Mouse (Mus musculus): ENCODE measurements around the gene Otop2. TPM values are rescaled to one million over a fixed set of nuclear protein-coding genes. Genes with fewer than 3 reads are reported as not detected.

The Otop2 gene
- polyA plus RNA-seq, 1 experiment from 2014 or later: not detected

DNA sequence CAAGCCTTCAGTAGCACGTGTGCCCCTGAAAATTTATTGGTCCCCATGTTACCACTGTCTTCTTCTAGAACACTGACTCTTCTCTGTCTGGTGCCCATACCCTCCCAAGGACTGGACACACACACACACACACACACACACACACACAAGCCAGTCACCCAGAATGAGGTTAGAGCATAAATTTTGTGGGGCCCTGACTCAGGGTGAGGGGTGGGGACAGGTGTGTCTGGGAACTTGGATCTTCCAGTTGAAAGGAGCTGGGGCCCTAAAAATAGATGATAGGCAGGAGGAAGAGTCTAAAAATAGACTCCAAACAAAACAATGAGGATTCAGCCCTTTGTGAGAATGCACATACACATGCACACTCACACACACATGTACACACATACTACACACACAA is 1.8 kb downstream of the Otop2 start:
- 0 out of 2 replicates have a peak, but pooled peaks cover 6% of the 10 kb centered on the region for H3K4me1 ChIP-seq (replicated peaks)
- no peak overlapping the region for H3K4me2 ChIP-seq (replicated peaks)
- H3K36me3 ChIP-seq: no peaks in the 10 kb centered on the region
- H3K9ac ChIP-seq (replicated peaks): no peak overlapping the region
- WGBS: 72% methylated on average over 1 of the region's 1 CpGs
- no peak for ATAC-seq
- no peak overlapping the region for H3K4me3 ChIP-seq (replicated peaks)
- H3K27ac ChIP-seq: no peak overlapping the region
- no peaks in the 10 kb centered on the region for H3K9me3 ChIP-seq
- peaks cover 24% of the 10 kb centered on the region for H3K27me3 ChIP-seq

DNA sequence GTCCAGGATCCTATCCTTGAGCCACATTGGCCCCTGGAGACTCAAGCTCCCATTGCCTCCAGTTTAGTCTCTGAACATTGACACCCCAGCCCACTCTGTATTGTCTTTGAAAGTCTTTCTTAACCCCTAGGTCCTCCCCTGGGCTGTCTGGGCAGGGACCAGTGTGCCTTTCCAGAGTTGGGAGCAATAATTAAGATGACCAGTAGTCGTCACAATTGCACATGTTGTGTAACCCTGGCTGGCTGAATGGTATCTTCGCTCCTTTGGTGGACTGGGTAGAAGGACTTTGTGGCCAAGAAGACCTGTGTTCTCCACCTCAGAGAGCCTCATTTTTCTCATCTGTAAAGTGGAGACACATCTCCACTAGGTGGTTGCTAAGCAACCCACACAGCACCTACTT is 7.3 kb downstream of the Otop2 start:
- H3K9ac ChIP-seq (replicated peaks): no peak overlapping the region
- no peak overlapping the region for H3K27ac ChIP-seq
- WGBS: 45% methylated on average over 2 of the region's 2 CpGs
- H3K4me1 ChIP-seq (replicated peaks): peaks cover 12% of the 10 kb centered on the region
- no peaks in the 10 kb centered on the region for H3K36me3 ChIP-seq
- no peak overlapping the region for H3K4me2 ChIP-seq (replicated peaks)
- H3K9me3 ChIP-seq: no peaks in the 10 kb centered on the region
- ATAC-seq: no peak
- H3K4me3 ChIP-seq (replicated peaks): no peak overlapping the region
- peaks cover 71% of the 10 kb centered on the region for H3K27me3 ChIP-seq

GRCm38 (mm10) chr11:115317204-115317603 is 10.2 kb downstream of the Otop2 start:
- H3K36me3 ChIP-seq: no peaks in the 10 kb centered on the region
- H3K9ac ChIP-seq (replicated peaks): no peak overlapping the region
- peaks cover 98% of the 10 kb centered on the region for H3K27me3 ChIP-seq
- H3K4me3 ChIP-seq (replicated peaks): no peak overlapping the region
- H3K9me3 ChIP-seq: no peaks in the 10 kb centered on the region
- no peak overlapping the region for H3K4me2 ChIP-seq (replicated peaks)
- H3K4me1 ChIP-seq (replicated peaks): peaks cover 30% of the 10 kb centered on the region
- 64% methylated on average over 7 of the region's 7 CpGs for whole genome bisulfite sequencing
- no peak for ATAC-seq
- no peak overlapping the region for H3K27ac ChIP-seq

DNA sequence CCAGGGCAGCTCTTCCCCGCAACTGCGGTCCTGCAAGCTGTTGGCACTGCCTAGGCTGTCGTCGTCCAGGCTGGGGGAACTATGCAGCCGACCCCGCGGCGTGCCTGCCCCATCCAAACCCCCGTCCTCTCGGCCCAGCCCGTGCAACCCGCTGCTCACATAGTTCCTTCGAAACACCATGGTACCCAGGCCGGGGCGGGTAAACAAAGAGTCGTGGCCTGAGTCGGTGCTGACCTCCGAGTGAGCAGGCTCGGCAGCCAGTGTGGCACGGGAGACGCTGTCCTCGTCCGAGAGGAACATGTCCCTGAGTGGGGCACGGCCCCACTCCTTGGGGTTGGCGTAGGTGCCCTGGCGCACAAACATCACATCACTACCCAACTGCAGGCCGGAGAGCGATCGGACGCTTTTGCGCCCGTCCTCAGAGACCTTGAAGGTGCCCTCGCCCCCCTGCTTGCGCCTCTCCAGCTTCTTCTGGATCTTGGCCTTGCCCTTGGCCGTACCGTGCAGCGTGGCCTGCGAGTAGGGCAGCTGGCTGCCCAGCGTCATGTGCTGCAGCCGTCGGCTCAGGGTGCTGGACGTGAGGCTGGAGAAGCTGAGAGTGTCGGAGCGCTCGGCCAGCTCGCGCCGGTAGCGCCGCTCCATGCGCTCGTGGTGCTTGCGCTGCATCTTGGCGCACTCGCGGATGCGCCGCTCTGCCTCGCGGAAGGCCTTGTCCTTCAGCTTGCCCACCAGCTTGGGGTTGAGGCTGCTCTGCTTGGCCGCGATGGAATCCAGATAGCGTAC is 11.5 kb downstream of the Otop2 start:
- Histone ChIP-seq H3K4me1 (replicated peaks) (peaks cover 38% of the 10 kb centered on the region), H3K4me2 (replicated peaks) (peak overlapping the region; percentile 3), H3K36me3 (no peaks in the 10 kb centered on the region), H3K9me3 (no peaks in the 10 kb centered on the region), H3K9ac (replicated peaks) (no peak overlapping the region), H3K4me3 (replicated peaks) (peak overlapping the region; percentile 7), H3K27me3 (peaks cover 98% of the 10 kb centered on the region), H3K27ac (no peak overlapping the region)
- no peak for ATAC-seq
- WGBS: 4% methylated on average over 63 of the region's 63 CpGs

GRCm38 (mm10) chr11:115319704-115320383 is 12.9 kb downstream of the Otop2 start:
- no peak overlapping the region for H3K27ac ChIP-seq
- H3K36me3 ChIP-seq: no peaks in the 10 kb centered on the region
- H3K4me1 ChIP-seq (replicated peaks): peaks cover 40% of the 10 kb centered on the region
- H3K9me3 ChIP-seq: no peaks in the 10 kb centered on the region
- peaks cover 100% of the 10 kb centered on the region for H3K27me3 ChIP-seq
- no peak overlapping the region for H3K4me2 ChIP-seq (replicated peaks)
- no peak overlapping the region for H3K4me3 ChIP-seq (replicated peaks)
- peak; percentile 44; the same call in 1 of the 2 replicates for ATAC-seq
- 4% methylated on average over 18 of the region's 18 CpGs for WGBS
- H3K9ac ChIP-seq (replicated peaks): no peak overlapping the region

DNA sequence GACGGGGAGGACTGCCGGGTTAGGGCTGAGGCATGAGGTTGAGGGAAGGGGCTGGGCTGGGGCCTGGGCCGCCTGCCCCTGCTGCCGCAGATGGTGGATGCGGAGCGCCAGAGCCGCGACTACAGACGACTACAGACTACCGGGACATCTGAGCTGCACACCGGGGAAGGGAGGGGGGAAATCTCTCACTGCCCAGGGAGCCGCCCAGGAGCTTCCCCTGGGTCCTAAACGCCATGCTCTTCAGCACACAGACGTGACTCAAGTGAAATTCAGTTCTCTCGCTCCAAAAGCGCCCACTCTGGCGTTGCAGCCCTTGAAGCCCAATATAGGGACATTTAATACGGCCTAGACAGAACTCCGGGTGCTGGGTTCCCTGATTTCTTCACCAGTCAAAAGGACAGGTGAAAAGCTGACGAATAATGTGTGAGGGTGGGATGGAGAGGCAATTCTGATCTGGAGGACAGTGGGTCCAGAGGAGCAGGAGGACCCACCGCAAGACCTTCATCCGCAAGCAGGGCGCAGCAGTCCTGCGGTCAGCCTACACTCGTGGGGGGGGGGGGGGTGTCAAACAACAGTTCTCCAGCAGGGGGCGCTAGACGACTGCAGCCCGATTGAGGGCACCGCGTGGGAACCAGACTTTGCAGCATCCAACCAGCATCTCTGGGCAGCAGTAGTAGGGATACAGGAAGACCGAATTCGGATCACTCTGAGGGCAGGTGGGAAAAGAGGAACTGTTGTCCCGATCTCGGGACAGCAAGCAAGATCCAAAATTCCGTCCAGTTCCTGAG is 15.1 kb downstream of the Otop2 start, which contains the start of gene Ush1g:
Gene Ush1g, minus strand, starts transcription at position 136 of the 788 bp plus-strand sequence.
- Histone ChIP-seq H3K27ac (no peak within 1 kb of the TSS), H3K4me3 (replicated peaks) (peak within 1 kb of the TSS; percentile 14), H3K9ac (replicated peaks) (no peak within 1 kb of the TSS; the same call in 1 of the 2 replicates), H3K4me2 (replicated peaks) (peak within 1 kb of the TSS; percentile 30), H3K4me1 (replicated peaks) (peaks cover 40% of the 10 kb centered on the region), H3K36me3 (no peaks in the 10 kb centered on the region), H3K27me3 (peaks cover 89% of the 10 kb centered on the region), H3K9me3 (no peaks in the 10 kb centered on the region)
- ATAC-seq: peak; percentile 29; the same call in 1 of the 2 replicates
- 4% methylated on average over 35 of the region's 35 CpGs for whole genome bisulfite sequencing

GRCm38 (mm10) chr11:115323354-115323753 is 16.4 kb downstream of the Otop2 start:
- H3K4me3 ChIP-seq (replicated peaks): no peak overlapping the region
- ATAC-seq: no peak
- WGBS: 23% methylated on average over 32 of the region's 32 CpGs

GRCm38 (mm10) chr11:115326730-115327129 is 19.8 kb downstream of the Otop2 start:
- WGBS: 71% methylated on average over 7 of the region's 7 CpGs
- Histone ChIP-seq H3K27me3 (peaks cover 49% of the 10 kb centered on the region), H3K9ac (replicated peaks) (no peak overlapping the region), H3K4me1 (replicated peaks) (peaks cover 15% of the 10 kb centered on the region), H3K4me2 (replicated peaks) (no peak overlapping the region), H3K36me3 (no peaks in the 10 kb centered on the region), H3K9me3 (no peaks in the 10 kb centered on the region; the same call in 1 of the 2 replicates), H3K4me3 (replicated peaks) (no peak overlapping the region), H3K27ac (no peak overlapping the region)
- no peak for ATAC-seq

More at GRCm38 (mm10) chr11:115323354-115323753, 16.4 kb downstream of the Otop2 start:
- Histone ChIP-seq H3K9ac (replicated peaks) (no peak overlapping the region; the same call in 1 of the 2 replicates), H3K27ac (no peak overlapping the region), H3K9me3 (no peaks in the 10 kb centered on the region), H3K27me3 (peaks cover 77% of the 10 kb centered on the region), H3K4me2 (replicated peaks) (peak overlapping the region; percentile 5; the same call in 1 of the 2 replicates), H3K4me1 (replicated peaks) (peaks cover 34% of the 10 kb centered on the region), H3K36me3 (no peaks in the 10 kb centered on the region)

DNA sequence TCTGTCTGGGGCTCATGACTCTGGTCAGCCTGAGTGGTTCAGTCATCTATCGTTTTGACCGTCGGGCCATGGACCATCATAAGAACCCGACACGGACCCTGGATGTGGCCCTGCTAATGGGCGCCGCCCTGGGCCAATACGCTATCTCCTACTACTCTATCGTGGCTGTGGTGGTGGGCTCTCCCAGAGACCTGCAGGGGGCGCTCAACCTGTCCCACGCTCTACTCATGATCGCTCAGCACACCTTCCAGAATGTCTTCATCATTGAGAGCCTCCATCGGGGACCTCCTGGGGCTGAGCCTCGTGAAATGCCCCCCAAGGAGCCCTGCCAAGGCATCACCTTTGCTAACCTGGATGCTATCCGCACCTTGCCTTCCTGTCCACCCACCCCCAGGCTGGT is 22.4 kb downstream of the Otop2 start:
- Histone ChIP-seq H3K4me3 (replicated peaks) (no peak overlapping the region), H3K4me1 (replicated peaks) (peaks cover 3% of the 10 kb centered on the region), H3K4me2 (replicated peaks) (no peak overlapping the region), H3K9me3 (no peaks in the 10 kb centered on the region; the same call in 1 of the 2 replicates), H3K27ac (no peak overlapping the region), H3K9ac (replicated peaks) (no peak overlapping the region), H3K27me3 (peaks cover 43% of the 10 kb centered on the region), H3K36me3 (no peaks in the 10 kb centered on the region)
- 72% methylated on average over 15 of the region's 15 CpGs for WGBS
- no peak for ATAC-seq

- Histone ChIP-seq H3K36me3 (no peaks in the 10 kb centered on the region), H3K9me3 (no peaks in the 10 kb centered on the region), H3K4me2 (replicated peaks) (peak within 1 kb of the TSS; percentile 58), H3K4me3 (replicated peaks) (peak within 1 kb of the TSS; percentile 33), H3K27ac (no peak within 1 kb of the TSS), H3K27me3 (peaks cover 63% of the 10 kb centered on the region), H3K4me1 (replicated peaks) (peaks cover 11% of the 10 kb centered on the region), H3K9ac (replicated peaks) (peak within 1 kb of the TSS; percentile 48)
- no peak for ATAC-seq
- 4% methylated on average over 29 of the region's 29 CpGs for WGBS
Measured at GRCm38 (mm10) chr11:115334531-115334930, 27.6 kb downstream of the Otop2 start, which contains the start of gene Otop3. Otop3 (plus strand) TSS chr11:115334731.

DNA sequence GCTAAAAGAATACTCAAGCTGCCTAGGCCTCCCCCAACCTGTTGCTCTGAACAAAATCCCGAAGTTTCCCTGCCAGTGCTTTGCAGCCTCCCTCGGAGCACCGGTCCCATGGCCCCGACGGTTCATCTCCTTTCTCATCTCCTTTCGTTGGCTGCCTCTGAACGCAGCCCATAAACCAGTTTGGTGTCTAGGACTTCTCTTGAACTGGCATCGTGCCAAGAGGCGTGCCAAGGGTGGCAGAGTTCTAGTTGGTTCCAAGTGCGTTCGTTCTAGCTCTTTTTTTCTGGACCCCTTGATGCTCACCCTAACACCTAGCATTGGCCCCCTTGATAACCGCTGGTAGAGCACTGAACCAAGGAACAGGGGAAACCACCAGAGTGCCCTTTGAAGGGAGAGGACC is 28.3 kb downstream of the Otop2 start:
- H3K27ac ChIP-seq: no peak overlapping the region
- no peak for ATAC-seq
- H3K4me3 ChIP-seq (replicated peaks): no peak overlapping the region
- peaks cover 11% of the 10 kb centered on the region for H3K4me1 ChIP-seq (replicated peaks)
- WGBS: 56% methylated on average over 12 of the region's 12 CpGs
- no peaks in the 10 kb centered on the region for H3K9me3 ChIP-seq
- H3K36me3 ChIP-seq: no peaks in the 10 kb centered on the region
- no peak overlapping the region for H3K9ac ChIP-seq (replicated peaks)
- peak overlapping the region; percentile 58; the same call in 1 of the 2 replicates for H3K4me2 ChIP-seq (replicated peaks)
- peaks cover 65% of the 10 kb centered on the region for H3K27me3 ChIP-seq

All from midbrain, embryonic 13.5 days (tissue).